Mouse (Mus musculus) liver, adult 2 months (tissue): ENCODE data around the gene Dnah8. TPM values are rescaled to one million over a fixed set of nuclear protein-coding genes. Genes with fewer than 3 reads are reported as not detected.

ENCODE experiments used
- DNase-seq: peaks from one replicate; pipeline ENCODE4 v3.0.0-alpha.2; 2011; ENCODE audit warnings: low read depth, low spot score; ENCODE audit errors: extremely low read depth
- H3K27ac ChIP-seq: fragments of 200-500 bp; replicated peaks from 2 replicates; pipeline ENCODE4 v1.5.1; 2012; ENCODE audit warnings: low read depth, mild to moderate bottlenecking, control low read depth, inconsistent platforms, low read length; ENCODE audit not compliant: insufficient read depth
- H3K27me3 ChIP-seq: fragments of 200-500 bp; 2 replicates; pipeline ENCODE4 v1.6.1; 2012; ENCODE audit warnings: mild to moderate bottlenecking, moderate library complexity, low read length, inconsistent platforms; ENCODE audit not compliant: control insufficient read depth, insufficient read depth
- H3K36me3 ChIP-seq: fragments of 200-500 bp; 2 replicates; pipeline ENCODE4 v1.6.1; 2012; ENCODE audit warnings: low read length, inconsistent platforms; ENCODE audit not compliant: control insufficient read depth, insufficient read depth
- H3K4me1 ChIP-seq: fragments of 200-500 bp; 2 replicates; pipeline ENCODE4 v1.6.1; 2011; ENCODE audit warnings: low read length; ENCODE audit not compliant: control insufficient read depth, insufficient read depth
- H3K4me3 ChIP-seq: fragments of 200-500 bp; 2 replicates; pipeline ENCODE4 v1.5.1; 2011; ENCODE audit warnings: low read depth, mild to moderate bottlenecking, control low read depth, low read length, moderate library complexity; ENCODE audit not compliant: insufficient read depth
- H3K79me2 ChIP-seq: fragments of 200-500 bp; 2 replicates; pipeline ENCODE4 v1.6.1; 2012; ENCODE audit warnings: inconsistent platforms, mild to moderate bottlenecking, low read length, moderate library complexity; ENCODE audit not compliant: control insufficient read depth, insufficient read depth
- H3K9ac ChIP-seq: fragments of 200-500 bp; 2 replicates; pipeline ENCODE4 v1.6.1; 2012; ENCODE audit warnings: low read depth, mild to moderate bottlenecking, control low read depth, inconsistent platforms, low read length
- CTCF ChIP-seq: fragments of 200-500 bp; IDR thresholded peaks from 2 replicates; pipeline ENCODE4 v1.5.1; 2011; ENCODE audit warnings: low read depth, low read length, control low read depth
- POLR2A ChIP-seq: fragments of 200-500 bp; IDR thresholded peaks from 2 replicates; pipeline ENCODE4 v1.6.1; 2011; ENCODE audit warnings: low read length, control low read depth; ENCODE audit not compliant: insufficient read depth; ENCODE audit errors: extremely low read depth
- WGBS: fragments of 180-500 bp; shearing (Covaris S2); methylation state at CpG from one replicate; pipeline ENCODE4 v1.1.7; 2018; 5-methylcytosine and 5-hydroxymethylcytosine counted together
- polyA plus RNA-seq: library from polyadenylated mRNA; depleted of rRNA; stranded (reverse); fragments of >200 nt; gene quantifications from 2 replicates; pipeline ENCODE4 v1.2.3, GENCODE M21; 2012
- total RNA-seq: library from RNA; depleted of rRNA; stranded (reverse); fragments of >200 nt; gene quantifications from 2 replicates; pipeline ENCODE4 v1.2.3, GENCODE M21; 2014

Dnah8 gene
- total and polyA plus RNA-seq, 2 experiments, result 0.18 to 0.20 TPM

GRCm38 (mm10) chr17:30691481-30691880 is 67.3 kb downstream of the Dnah8 start:
- Histone ChIP-seq H3K27ac (no peak overlapping the region), H3K27me3 (no peaks in the 10 kb centered on the region), H3K4me1 (no peaks in the 10 kb centered on the region), H3K79me2 (no peaks in the 10 kb centered on the region), H3K4me3 (no peak overlapping the region), H3K36me3 (no peaks in the 10 kb centered on the region), H3K9ac (no peak overlapping the region)
- 80% methylated on average over 2 of the region's 2 CpGs for WGBS
- DNase-seq, result no peak
- no peak for TF ChIP-seq POLR2A
- TF ChIP-seq CTCF, result no peak

GRCm38 (mm10) chr17:30694281-30694680 is 70.1 kb downstream of the Dnah8 start:
- 91% methylated on average over 9 of the region's 9 CpGs for WGBS
- no peaks in the 10 kb centered on the region for H3K79me2 ChIP-seq
- H3K9ac ChIP-seq, result no peak overlapping the region
- H3K27me3 ChIP-seq, result no peaks in the 10 kb centered on the region
- H3K4me3 ChIP-seq, result no peak overlapping the region
- DNase-seq, result no peak
- TF ChIP-seq POLR2A (no peak), CTCF (no peak)
- H3K27ac ChIP-seq, result no peak overlapping the region
- no peaks in the 10 kb centered on the region for H3K4me1 ChIP-seq
- no peaks in the 10 kb centered on the region for H3K36me3 ChIP-seq

- H3K27ac ChIP-seq, result no peak overlapping the region
- H3K79me2 ChIP-seq, result no peaks in the 10 kb centered on the region
- H3K36me3 ChIP-seq, result no peaks in the 10 kb centered on the region
- DNase-seq, result no peak
- H3K4me1 ChIP-seq, result no peaks in the 10 kb centered on the region
- 71% methylated on average over 3 of the region's 3 CpGs for WGBS
- TF ChIP-seq CTCF, result peak; percentile 36; the same call in 1 of the 2 replicates
- no peak for TF ChIP-seq POLR2A
- H3K27me3 ChIP-seq, result no peaks in the 10 kb centered on the region
- H3K9ac ChIP-seq, result no peak overlapping the region
- no peak overlapping the region for H3K4me3 ChIP-seq
These were observed 90.6 kb downstream of the Dnah8 start for GRCm38 (mm10) chr17:30714732-30715131.

GRCm38 (mm10) chr17:30718197-30718596 is 94.0 kb downstream of the Dnah8 start:
- Histone ChIP-seq H3K36me3 (no peaks in the 10 kb centered on the region), H3K9ac (no peak overlapping the region), H3K4me3 (no peak overlapping the region), H3K27me3 (no peaks in the 10 kb centered on the region), H3K79me2 (no peaks in the 10 kb centered on the region), H3K4me1 (no peaks in the 10 kb centered on the region), H3K27ac (no peak overlapping the region)
- no peak for DNase-seq
- 95% methylated on average over 7 of the region's 7 CpGs for WGBS
- no peak for TF ChIP-seq POLR2A
- no peak for TF ChIP-seq CTCF

- no peaks in the 10 kb centered on the region for H3K79me2 ChIP-seq
- H3K36me3 ChIP-seq, result no peaks in the 10 kb centered on the region
- TF ChIP-seq POLR2A (no peak), CTCF (peak; percentile 26; the same call in 1 of the 2 replicates)
- DNase-seq, result no peak
- no peak overlapping the region for H3K27ac ChIP-seq
- H3K27me3 ChIP-seq, result no peaks in the 10 kb centered on the region
- no peaks in the 10 kb centered on the region for H3K4me1 ChIP-seq
- WGBS, result 85% methylated on average over 5 of the region's 5 CpGs
- no peak overlapping the region for H3K9ac ChIP-seq
- H3K4me3 ChIP-seq, result no peak overlapping the region
These were observed 94.9 kb downstream of the Dnah8 start for GRCm38 (mm10) chr17:30719031-30719430.

- H3K27ac ChIP-seq, result no peak overlapping the region
- no peak overlapping the region for H3K9ac ChIP-seq
- no peaks in the 10 kb centered on the region for H3K79me2 ChIP-seq
- WGBS, result 62% methylated on average over 4 of the region's 4 CpGs
- H3K4me3 ChIP-seq, result no peak overlapping the region
- no peaks in the 10 kb centered on the region for H3K36me3 ChIP-seq
- H3K4me1 ChIP-seq, result no peaks in the 10 kb centered on the region
- no peak for DNase-seq
- H3K27me3 ChIP-seq, result peaks cover 3% of the 10 kb centered on the region; the same call in 1 of the 2 replicates
- TF ChIP-seq POLR2A (no peak), CTCF (peak; percentile 38; the same call in 1 of the 2 replicates)
These were observed 103.6 kb downstream of the Dnah8 start for GRCm38 (mm10) chr17:30727788-30728187.
